Mouse (Mus musculus): ENCODE measurements around the gene Cerkl.

GRCm38 (mm10) chr2:79443401-79443800 lies 13.2 kb downstream of the Cerkl start:
- TF ChIP-seq ZNF384 (IDR thresholded peaks at IDR 0.05; ENCODE audit: low read depth, low read length): no peak
- no peak for TF ChIP-seq POLR2AphosphoS2 (IDR thresholded peaks at IDR 0.05; ENCODE audit: low read length)
- no peak for TF ChIP-seq UBTF (IDR thresholded peaks at IDR 0.05; ENCODE audit: borderline replicate concordance, insufficient read depth, low read depth, low read length)
- TF ChIP-seq POLR2A (IDR thresholded peaks at IDR 0.05; ENCODE audit: control insufficient read depth in 1 of 2, insufficient read depth in 1 of 2, low read depth in 1 of 2, low read length in 2 of 2, poor library complexity in 1 of 2): no peak
- TF ChIP-seq MAZ (IDR thresholded peaks at IDR 0.05; ENCODE audit: low read depth, low read length): no peak
- TF ChIP-seq CHD2 (IDR thresholded peaks at IDR 0.05; ENCODE audit: low read length): no peak
- no peak for TF ChIP-seq KAT2A (conservative IDR thresholded peaks at IDR 0.05; ENCODE audit: low read depth, low read length)
